Mouse (Mus musculus) embryonic facial prominence, embryonic 11.5 days (tissue): Measurements from ENCODE around the gene Gm12394. TPM values are rescaled to one million over a fixed set of nuclear protein-coding genes. Genes with fewer than 3 reads are reported as not detected.
"Not testable (repeated sequence)": the region's sequence is repeated elsewhere in the genome, so short reads cannot be mapped to it uniquely, and the experiment has no call there.

Experiments
- ATAC-seq: fragments of 200-750 bp; cut with Nextera tagmentation; replicated peaks from 2 replicates; pipeline ENCODE4 v1.8.0; 2017; ENCODE audit warnings: low read depth; ENCODE audit not compliant: insufficient number of reproducible peaks, low FRiP score, low TSS enrichment
- DNase-seq: peaks from one replicate; pipeline ENCODE4 v3.0.0-alpha.2; 2015; ENCODE audit warnings: low spot score
- H3K27ac ChIP-seq: fragments of 300-500 bp; sonication (generic); replicated peaks from 2 replicates; pipeline ENCODE4 v1.5.1; 2014; ENCODE audit warnings: mild to moderate bottlenecking, low read depth, low read length, control low read depth
- H3K27me3 ChIP-seq: fragments of 300-500 bp; sonication (generic); 2 replicates; pipeline ENCODE4 v1.6.1; 2014; ENCODE audit warnings: mild to moderate bottlenecking, low read length, moderate library complexity, mixed read lengths; ENCODE audit not compliant: control insufficient read depth, insufficient read depth
- H3K36me3 ChIP-seq: fragments of 300-500 bp; sonication (generic); replicated peaks from 2 replicates; pipeline ENCODE4 v1.6.1; 2014; ENCODE audit warnings: low read depth, mild to moderate bottlenecking, low read length, moderate library complexity, mixed read lengths; ENCODE audit not compliant: control insufficient read depth, insufficient read depth
- H3K4me1 ChIP-seq: fragments of 300-500 bp; sonication (generic); 2 replicates; pipeline ENCODE4 v1.6.1; 2014; ENCODE audit warnings: low read length, mixed read lengths; ENCODE audit not compliant: control insufficient read depth, insufficient read depth
- H3K4me2 ChIP-seq: fragments of 300-500 bp; sonication (generic); 2 replicates; pipeline ENCODE4 v1.6.1; 2014; ENCODE audit warnings: low read depth, mild to moderate bottlenecking, control low read depth, low read length, moderate library complexity
- H3K4me3 ChIP-seq: fragments of 300-500 bp; sonication (generic); 2 replicates; pipeline ENCODE4 v1.5.1; 2014; ENCODE audit warnings: low read depth, low read length, control low read depth
- H3K9ac ChIP-seq: fragments of 300-500 bp; sonication (generic); replicated peaks from 2 replicates; pipeline ENCODE4 v1.6.1; 2014; ENCODE audit warnings: mild to moderate bottlenecking, control low read depth, low read length
- H3K9me3 ChIP-seq: fragments of 300-500 bp; sonication (generic); replicated peaks from 2 replicates; pipeline ENCODE4 v1.6.1; 2016; ENCODE audit warnings: mild to moderate bottlenecking, low read length, inconsistent platforms, mixed read lengths; ENCODE audit not compliant: control insufficient read depth
- WGBS: fragments of 180-500 bp; shearing (Covaris S2); extraction: QIAGEN DNeasy Blood & Tissue Kit; methylation state at CpG from one replicate; pipeline ENCODE4 v1.1.7; 2014; 5-methylcytosine and 5-hydroxymethylcytosine counted together
- polyA plus RNA-seq: library from polyadenylated mRNA; unstranded; fragments of >200 nt; fragmentation: Nextera tagmentation; extraction: Ambion mirVana; gene quantifications from 2 replicates; pipeline ENCODE4 v1.2.1, GENCODE M21; 2014

Gene Gm12394
- polyA plus RNA-seq: 0.20 and 0.25 TPM in 2 replicates

DNA sequence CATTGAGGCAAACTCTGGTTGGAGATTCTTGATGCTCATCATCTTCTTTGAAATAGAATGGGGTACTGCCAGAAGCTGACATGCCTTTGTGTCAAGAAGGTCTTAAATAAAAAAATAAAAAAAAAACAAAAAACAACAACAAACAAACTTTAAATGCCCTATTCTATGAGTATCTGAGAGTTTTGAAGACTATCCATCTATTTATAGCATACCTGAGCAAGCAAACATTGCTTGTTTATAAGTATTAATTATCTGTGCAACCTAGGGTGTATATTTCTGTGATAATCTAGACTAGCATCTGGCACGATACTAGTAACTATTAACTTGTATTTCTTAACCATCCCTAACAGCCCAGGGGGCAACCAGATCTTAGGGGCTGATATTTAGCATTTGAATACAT is at the start of gene Gm12394:
Gm12394 (minus strand) TSS at position 101 of the 400 bp plus-strand sequence.
- DNase-seq, H3K4me3 ChIP-seq, H3K4me2 ChIP-seq, H3K9ac ChIP-seq, H3K9me3 ChIP-seq, H3K36me3 ChIP-seq, H3K27ac ChIP-seq, H3K27me3 ChIP-seq, H3K4me1 ChIP-seq, ATAC-seq: not testable (repeated sequence)
- WGBS: 65% methylated on average over 1 of the region's 1 CpGs

DNA sequence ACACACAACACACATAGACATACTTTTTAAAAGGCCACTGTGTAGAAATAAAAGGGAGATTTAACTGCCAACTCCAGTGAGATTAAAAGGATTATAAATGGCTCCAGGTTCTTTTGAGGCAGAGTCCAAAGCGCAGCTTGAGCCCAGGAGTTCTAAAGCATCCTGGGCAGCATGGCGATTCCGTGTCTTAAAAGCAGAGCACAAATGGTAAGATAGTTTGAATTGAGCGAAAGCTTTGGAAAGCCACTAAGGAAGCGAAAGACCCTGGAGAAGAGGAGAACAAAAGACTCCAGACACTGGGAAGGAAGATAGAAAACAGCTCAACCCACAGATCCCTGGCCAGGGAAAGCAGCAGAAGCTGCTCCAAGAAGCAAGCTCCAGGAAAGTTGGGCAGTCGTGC is 48.4 kb upstream of the Gm12394 start:
- Histone ChIP-seq H3K9ac (no peak overlapping the region), H3K27ac (no peak overlapping the region), H3K4me1 (no peaks in the 10 kb centered on the region), H3K4me3 (no peak overlapping the region), H3K9me3 (no peaks in the 10 kb centered on the region), H3K36me3 (no peaks in the 10 kb centered on the region), H3K27me3 (no peaks in the 10 kb centered on the region), H3K4me2 (no peak overlapping the region)
- DNase-seq (no peak), ATAC-seq (no peak)
- 79% methylated on average over 6 of the region's 6 CpGs for WGBS

- ATAC-seq (no peak), DNase-seq (no peak)
- Histone ChIP-seq H3K4me3 (no peak overlapping the region), H3K4me1 (no peaks in the 10 kb centered on the region), H3K9ac (no peak overlapping the region), H3K9me3 (no peaks in the 10 kb centered on the region), H3K36me3 (no peaks in the 10 kb centered on the region), H3K27me3 (no peaks in the 10 kb centered on the region), H3K27ac (no peak overlapping the region), H3K4me2 (no peak overlapping the region)
- 90% methylated on average over 3 of the region's 3 CpGs for WGBS
Observed at GRCm38 (mm10) chr4:42904523-42904922, 48.0 kb upstream of the Gm12394 start.

GRCm38 (mm10) chr4:42903942-42904341 is 47.4 kb upstream of the Gm12394 start:
- no peaks in the 10 kb centered on the region for H3K4me1 ChIP-seq
- 82% methylated on average over 1 of the region's 1 CpGs for WGBS
- H3K27me3 ChIP-seq: no peaks in the 10 kb centered on the region
- H3K36me3 ChIP-seq: no peaks in the 10 kb centered on the region
- H3K4me3 ChIP-seq: no peak overlapping the region
- no peak overlapping the region for H3K9ac ChIP-seq
- DNase-seq (no peak), ATAC-seq (no peak)
- no peaks in the 10 kb centered on the region for H3K9me3 ChIP-seq
- H3K4me2 ChIP-seq: no peak overlapping the region
- no peak overlapping the region for H3K27ac ChIP-seq

DNA sequence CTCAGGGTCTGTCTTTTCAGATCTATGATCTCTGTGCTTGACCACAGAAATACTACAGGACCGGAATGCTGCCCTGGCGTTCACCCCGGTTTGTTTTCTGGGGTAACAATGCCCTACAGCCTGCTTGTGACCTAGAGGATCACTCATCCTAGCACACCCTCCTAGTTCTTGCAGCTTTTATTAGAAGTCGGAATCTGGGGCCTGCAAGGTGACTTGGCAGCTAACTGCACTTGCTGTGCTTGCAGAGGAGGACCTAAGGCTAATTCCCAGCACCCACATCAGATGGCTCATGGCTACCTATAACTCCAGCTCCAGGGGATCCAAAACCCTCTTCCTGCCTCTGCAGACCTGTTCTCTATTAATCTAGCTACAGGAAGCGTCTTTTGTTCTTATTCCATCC is 46.2 kb upstream of the Gm12394 start:
- Histone ChIP-seq H3K27ac (no peak overlapping the region), H3K4me2 (no peak overlapping the region), H3K9ac (no peak overlapping the region), H3K27me3 (no peaks in the 10 kb centered on the region), H3K36me3 (no peaks in the 10 kb centered on the region), H3K4me3 (no peak overlapping the region), H3K4me1 (no peaks in the 10 kb centered on the region), H3K9me3 (no peaks in the 10 kb centered on the region)
- no peak for ATAC-seq
- DNase-seq: no peak
- 86% methylated on average over 5 of the region's 5 CpGs for WGBS

DNA sequence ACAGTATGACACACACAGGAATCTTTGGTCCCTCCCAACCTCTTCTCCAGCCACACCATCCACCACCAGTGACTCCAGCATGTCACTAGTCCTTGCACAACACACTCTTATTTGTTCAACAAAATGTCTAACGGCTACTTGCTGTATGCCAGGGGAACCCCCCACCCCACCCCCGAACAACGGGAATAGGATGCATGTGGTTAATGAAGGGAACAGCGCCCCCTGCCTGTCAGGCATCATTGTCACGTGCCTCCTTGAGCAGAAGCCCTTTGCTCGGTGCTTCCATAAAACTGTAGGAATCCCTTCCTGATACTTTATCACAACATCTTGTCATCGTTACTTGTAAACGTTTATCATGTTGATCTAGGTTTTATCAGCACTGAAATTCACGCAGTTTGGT is 45.6 kb upstream of the Gm12394 start:
- Histone ChIP-seq H3K36me3 (no peaks in the 10 kb centered on the region), H3K4me1 (no peaks in the 10 kb centered on the region), H3K27me3 (no peaks in the 10 kb centered on the region), H3K4me3 (no peak overlapping the region), H3K9ac (no peak overlapping the region), H3K9me3 (no peaks in the 10 kb centered on the region), H3K4me2 (no peak overlapping the region), H3K27ac (no peak overlapping the region)
- DNase-seq (peak; percentile 30), ATAC-seq (no peak)
- WGBS: 62% methylated on average over 9 of the region's 9 CpGs

- DNase-seq (no peak), ATAC-seq (no peak)
- H3K36me3 ChIP-seq: no peaks in the 10 kb centered on the region
- H3K4me1 ChIP-seq: no peaks in the 10 kb centered on the region
- H3K9me3 ChIP-seq: no peaks in the 10 kb centered on the region
- 65% methylated on average over 5 of the region's 5 CpGs for WGBS
- H3K27me3 ChIP-seq: no peaks in the 10 kb centered on the region
- H3K4me3 ChIP-seq: no peak overlapping the region
- no peak overlapping the region for H3K9ac ChIP-seq
- H3K27ac ChIP-seq: no peak overlapping the region
- H3K4me2 ChIP-seq: no peak overlapping the region
Observed at GRCm38 (mm10) chr4:42900878-42901277, 44.3 kb upstream of the Gm12394 start.

- H3K9me3 ChIP-seq: no peaks in the 10 kb centered on the region
- no peaks in the 10 kb centered on the region for H3K36me3 ChIP-seq
- H3K9ac ChIP-seq: no peak overlapping the region
- H3K4me3 ChIP-seq: no peak overlapping the region
- H3K27ac ChIP-seq: no peak overlapping the region
- DNase-seq: no peak
- WGBS: 35% methylated on average over 3 of the region's 3 CpGs
- no peaks in the 10 kb centered on the region for H3K27me3 ChIP-seq
- H3K4me2 ChIP-seq: no peak overlapping the region
- no peak for ATAC-seq
- no peaks in the 10 kb centered on the region for H3K4me1 ChIP-seq
Observed at GRCm38 (mm10) chr4:42898914-42899313, 42.3 kb upstream of the Gm12394 start.
